Mouse (Mus musculus) ES-Bruce4 (cell line): ENCODE measurements around the gene Cmtm6.

Experiments
- CTCF ChIP-seq: IDR thresholded peaks from one replicate; pipeline ENCODE4 v1.8.1; 2011; ENCODE audit warnings: low read depth, low read length
- EP300 ChIP-seq: IDR thresholded peaks from 2 replicates; pipeline ENCODE4 v1.6.1; 2011; ENCODE audit warnings: low read depth, low read length; ENCODE audit not compliant: insufficient read depth
- POLR2A ChIP-seq: IDR thresholded peaks from one replicate; pipeline ENCODE4 v1.8.1; 2011; ENCODE audit warnings: low read length; ENCODE audit not compliant: insufficient read depth

GRCm38 (mm10) chr9:114761848-114762247, 30.9 kb downstream of the Cmtm6 start:
- TF ChIP-seq CTCF (no peak), EP300 (no peak), POLR2A (no peak)
